Comparison of ENCODE assay signal across 10 mouse cellular contexts in the genomic region with DNA sequence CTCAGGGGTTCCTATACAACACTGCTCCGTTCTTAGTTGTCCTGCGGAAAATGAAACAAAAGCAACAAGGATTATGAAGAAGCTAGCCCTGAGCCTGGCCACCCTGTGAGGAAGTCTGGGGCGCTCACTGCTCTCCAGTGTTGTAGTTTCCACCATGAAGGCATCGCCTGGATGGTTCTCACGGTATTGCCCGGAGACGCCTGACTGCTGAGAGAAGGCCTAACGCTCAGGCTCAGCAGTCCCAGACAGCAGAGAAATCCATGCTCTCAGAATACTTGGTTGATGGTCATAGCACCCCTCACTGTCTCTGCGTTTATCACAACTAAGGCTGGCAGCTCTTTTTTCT. TPM values are rescaled to one million over a fixed set of nuclear protein-coding genes. Genes with fewer than 3 reads are reported as not detected.
DNase-seq lines count a peak whose midpoint lies in the region; ATAC-seq lines count a peak whose summit lies in the region.
"Had no signal": no experiment of that assay in that cellular context is flagged by ENCODE, and none has a peak within 500 bp of the region (broad histone marks: within the 10 kb centered on the region; RNA-seq: fewer than 3 reads in every experiment).

No protein-coding gene starts in this region.

- H3K4me1 ChIP-seq in limb, embryonic 13.5 days = peaks cover 8% of the 10 kb centered on the region; the same call in 1 of the 2 replicates
- 0 out of 2 replicates have a peak, but pooled peaks cover 3% of the 10 kb centered on the region for H3K4me1 ChIP-seq in limb, embryonic 10.5 days
- peaks cover 4% of the 10 kb centered on the region; the same call in 1 of the 2 replicates for H3K4me1 ChIP-seq in embryonic facial prominence, embryonic 14.5 days (ENCODE audit: control insufficient read depth, insufficient read depth, low read length)

- H3K27ac ChIP-seq in limb, embryonic 13.5 days = no peak overlapping the region
- no peak overlapping the region for H3K27ac ChIP-seq in limb, embryonic 10.5 days
- no peak overlapping the region for H3K27ac ChIP-seq in embryonic facial prominence, embryonic 14.5 days (replicated peaks; ENCODE audit: low read depth, low read length)
- H3K27ac ChIP-seq: limb, embryonic 15.5 days had no signal

- no peaks in the 10 kb centered on the region for H3K9me3 ChIP-seq in limb, embryonic 13.5 days
- no peaks in the 10 kb centered on the region for H3K9me3 ChIP-seq in limb, embryonic 10.5 days (replicated peaks)
- no peaks in the 10 kb centered on the region for H3K9me3 ChIP-seq in embryonic facial prominence, embryonic 14.5 days (ENCODE audit: control insufficient read depth, low read length)
- H3K9me3 ChIP-seq: limb, embryonic 15.5 days had no signal

- ATAC-seq in cerebellum, adult (ENCODE audit: insufficient number of reproducible peaks, low FRiP score, low TSS enrichment) = peak; percentile 15; the same call in 1 of the 2 replicates
- ATAC-seq in limb, embryonic 13.5 days (ENCODE audit: low FRiP score, low read depth) = no peak
- ATAC-seq in embryonic facial prominence, embryonic 14.5 days (ENCODE audit: low read depth) = no peak
- ATAC-seq in megakaryocyte-erythroid progenitor cell, adult 5-6 weeks (replicated peaks; ENCODE audit: low FRiP score, low TSS enrichment, poor library complexity, severe bottlenecking) = peak; percentile 47; the same call in 1 of the 2 replicates
- ATAC-seq: inflammation-experienced regulatory T-cells, adult 6 months had no signal

- H3K27me3 ChIP-seq in limb, embryonic 13.5 days = no peaks in the 10 kb centered on the region
- H3K27me3 ChIP-seq in limb, embryonic 10.5 days (ENCODE audit: low read depth, poor library complexity, severe bottlenecking) = no peaks in the 10 kb centered on the region
- no peaks in the 10 kb centered on the region for H3K27me3 ChIP-seq in embryonic facial prominence, embryonic 14.5 days (replicated peaks; ENCODE audit: control insufficient read depth, insufficient read depth, low read length)
- H3K27me3 ChIP-seq: limb, embryonic 15.5 days had no signal

- H3K4me2 ChIP-seq in limb, embryonic 13.5 days (replicated peaks) = 0 out of 2 replicates have a peak overlapping the region, but pooled peaks have one; percentile 5
- H3K4me2 ChIP-seq in embryonic facial prominence, embryonic 14.5 days (ENCODE audit: low read depth, low read length) = 0 out of 2 replicates have a peak overlapping the region, but pooled peaks have one; percentile 3
- H3K4me2 ChIP-seq: limb, embryonic 15.5 days had no signal

- H3K9ac ChIP-seq in limb, embryonic 13.5 days = 0 out of 2 replicates have a peak overlapping the region, but pooled peaks have one; percentile 31
- 0 out of 2 replicates have a peak overlapping the region, but pooled peaks have one; percentile 16 for H3K9ac ChIP-seq in embryonic facial prominence, embryonic 14.5 days (ENCODE audit: low read depth, low read length)
- H3K9ac ChIP-seq: limb, embryonic 15.5 days had no signal

- no peak for DNase-seq in cerebellum, postnatal 14 days
- DNase-seq in limb, embryonic 10.5 days (ENCODE audit: low spot score) = no peak
- no peak for DNase-seq in embryonic facial prominence, embryonic 14.5 days (ENCODE audit: low spot score)
- DNase-seq in thymus, postnatal 25 days = no peak
- DNase-seq in layer of hippocampus, adult 9-11 months = no peak

- WGBS in limb, embryonic 13.5 days = 61% methylated on average over 9 of the region's 9 CpGs
- WGBS in limb, embryonic 10.5 days = 68% methylated on average over 9 of the region's 9 CpGs
- 50% methylated on average over 9 of the region's 9 CpGs for WGBS in embryonic facial prominence, embryonic 14.5 days

- H3K4me3 ChIP-seq in limb, embryonic 13.5 days = no peak overlapping the region
- no peak overlapping the region for H3K4me3 ChIP-seq in limb, embryonic 10.5 days
- no peak overlapping the region for H3K4me3 ChIP-seq in embryonic facial prominence, embryonic 14.5 days (ENCODE audit: low read depth, low read length)
- H3K4me3 ChIP-seq: limb, embryonic 15.5 days had no signal

- no peaks in the 10 kb centered on the region for H3K36me3 ChIP-seq in limb, embryonic 13.5 days
- no peaks in the 10 kb centered on the region for H3K36me3 ChIP-seq in limb, embryonic 10.5 days
- no peaks in the 10 kb centered on the region for H3K36me3 ChIP-seq in embryonic facial prominence, embryonic 14.5 days (ENCODE audit: control insufficient read depth, insufficient read depth, low read length)
- H3K36me3 ChIP-seq: limb, embryonic 15.5 days had no signal

RNA-seq across cellular contexts. Expression of a gene that starts 20.0 kb away (rescaled TPM):
- polyA plus RNA-seq in limb, embryonic 13.5 days (2015; fragmentation: Nextera tagmentation; extraction: Ambion mirVana) = 7.2 and 7.8 TPM in 2 replicates
- 8.1 and 9.3 TPM in 2 replicates for polyA plus RNA-seq in limb, embryonic 10.5 days (2016; fragmentation: Nextera tagmentation; extraction: Ambion mirVana)
- polyA plus RNA-seq in embryonic facial prominence, embryonic 14.5 days (2014; fragmentation: Nextera tagmentation; extraction: Ambion mirVana) = 5.5 and 6.0 TPM in 2 replicates
- total RNA-seq in megakaryocyte-erythroid progenitor cell, adult 5-6 weeks (2014; fragmentation: Nextera tagmentation) = 8.2 and 15.4 TPM in 2 replicates
- total RNA-seq in megakaryocyte-erythroid progenitor cell, adult 5-6 weeks (2017) = 17.8 and 18.1 TPM in 2 replicates

Comparison
In these comparisons a context has a peak if more than half of its experiments do, and no peak if none do; other contexts are left out.
1. ATAC-seq: peak in cerebellum, adult (single experiment) and megakaryocyte-erythroid progenitor cell, adult 5-6 weeks (single experiment); none in limb, embryonic 13.5 days (single experiment) and embryonic facial prominence, embryonic 14.5 days (single experiment).